Mouse (Mus musculus) brain, embryonic 14.5 days (tissue): ENCODE data around the gene Hist1h1a. TPM values are rescaled to one million over a fixed set of nuclear protein-coding genes. Genes with fewer than 3 reads are reported as not detected.
A peak's percentile ranks its signal among the peaks of the same experiment; 100 is the strongest.

ENCODE experiments used
- DNase-seq: peaks from one replicate; pipeline ENCODE4 v3.0.0-alpha.2; 2011; ENCODE audit warnings: low read depth
- CTCF ChIP-seq: fragments of 200-500 bp; IDR thresholded peaks from 2 replicates; pipeline ENCODE4 v1.5.1; 2012; ENCODE audit warnings: inconsistent platforms, mild to moderate bottlenecking, moderate library complexity, borderline replicate concordance; ENCODE audit not compliant: insufficient read depth, insufficient read length; ENCODE audit errors: extremely low read depth
- POLR2A ChIP-seq: fragments of 200-500 bp; IDR thresholded peaks from 2 replicates; pipeline ENCODE4 v1.6.1; 2012; ENCODE audit warnings: mild to moderate bottlenecking, inconsistent platforms, borderline replicate concordance; ENCODE audit not compliant: poor library complexity, insufficient read depth, insufficient read length, severe bottlenecking; ENCODE audit errors: extremely low read depth
- polyA plus RNA-seq: library from polyadenylated mRNA; depleted of rRNA; stranded (reverse); fragments of >200 nt; gene quantifications from 2 replicates; pipeline ENCODE4 v1.2.3, GENCODE M21; 2012

Hist1h1a gene
- polyA plus RNA-seq, 1 experiment, result 3.8 TPM

GRCm38 (mm10) chr13:23732156-23732804, 31.2 kb upstream of the Hist1h1a start:
- DNase-seq, result peak; percentile 77
- no peak for TF ChIP-seq POLR2A
- peak; percentile 75; the same call in 1 of the 2 replicates for TF ChIP-seq CTCF

GRCm38 (mm10) chr13:23737091-23737490, 26.4 kb upstream of the Hist1h1a start:
- no peak for DNase-seq
- TF ChIP-seq CTCF (no peak), POLR2A (no peak)

GRCm38 (mm10) chr13:23738041-23738440, 25.4 kb upstream of the Hist1h1a start:
- no peak for DNase-seq
- TF ChIP-seq CTCF, result no peak
- TF ChIP-seq POLR2A, result no peak

- TF ChIP-seq POLR2A (peak; percentile 83; the same call in 1 of the 2 replicates), CTCF (no peak)
- peak; percentile 97 for DNase-seq
Observed at GRCm38 (mm10) chr13:23738677-23739068, 24.8 kb upstream of the Hist1h1a start, which contains the start of gene Hist1h1c. Hist1h1c (plus strand) TSS chr13:23738808.

GRCm38 (mm10) chr13:23739069-23739921, 24.2 kb upstream of the Hist1h1a start:
- TF ChIP-seq CTCF, result no peak
- TF ChIP-seq POLR2A, result peak; percentile 67; the same call in 1 of the 2 replicates
- peak; percentile 98 for DNase-seq

- DNase-seq, result no peak
- no peak for TF ChIP-seq CTCF
- TF ChIP-seq POLR2A, result no peak
Observed at GRCm38 (mm10) chr13:23739922-23740252, 23.6 kb upstream of the Hist1h1a start.

- TF ChIP-seq POLR2A (no peak), CTCF (no peak)
- DNase-seq, result no peak
Observed at GRCm38 (mm10) chr13:23740256-23740840, 23.1 kb upstream of the Hist1h1a start.

- TF ChIP-seq CTCF, result no peak
- DNase-seq, result no peak
Observed at GRCm38 (mm10) chr13:23740910-23741309, 22.6 kb upstream of the Hist1h1a start.

GRCm38 (mm10) chr13:23742007-23742406, 21.5 kb upstream of the Hist1h1a start:
- no peak for DNase-seq
- TF ChIP-seq CTCF (no peak), POLR2A (no peak)

GRCm38 (mm10) chr13:23743215-23743614, 20.3 kb upstream of the Hist1h1a start:
- no peak for DNase-seq
- TF ChIP-seq CTCF (no peak), POLR2A (no peak)

- no peak for DNase-seq
- TF ChIP-seq POLR2A (no peak), CTCF (no peak)
Observed at GRCm38 (mm10) chr13:23743963-23744362, 19.5 kb upstream of the Hist1h1a start.

GRCm38 (mm10) chr13:23744421-23745380, 18.8 kb upstream of the Hist1h1a start:
- TF ChIP-seq CTCF (no peak), POLR2A (no peak)
- DNase-seq, result peak; percentile 28

GRCm38 (mm10) chr13:23745381-23746161, 17.9 kb upstream of the Hist1h1a start, which contains the start of gene Hist1h3c:
Hist1h3c (minus strand) TSS chr13:23745602.
- TF ChIP-seq POLR2A (no peak; the same call in 1 of the 2 replicates), CTCF (no peak)

GRCm38 (mm10) chr13:23746201-23747080, 17.0 kb upstream of the Hist1h1a start, which contains the start of gene Hist1h2bb:
Hist1h2bb (plus strand) TSS chr13:23746734.
- peak; percentile 98 for DNase-seq

More at GRCm38 (mm10) chr13:23745381-23746161, 17.9 kb upstream of the Hist1h1a start, which contains the start of gene Hist1h3c:
- peak; percentile 98 for DNase-seq
